Mouse (Mus musculus): ENCODE measurements around the gene Doc2b. TPM values are rescaled to one million over a fixed set of nuclear protein-coding genes. Genes with fewer than 3 reads are reported as not detected.

The Doc2b gene
- polyA plus RNA-seq, 1 experiment = 0.24 TPM

DNA sequence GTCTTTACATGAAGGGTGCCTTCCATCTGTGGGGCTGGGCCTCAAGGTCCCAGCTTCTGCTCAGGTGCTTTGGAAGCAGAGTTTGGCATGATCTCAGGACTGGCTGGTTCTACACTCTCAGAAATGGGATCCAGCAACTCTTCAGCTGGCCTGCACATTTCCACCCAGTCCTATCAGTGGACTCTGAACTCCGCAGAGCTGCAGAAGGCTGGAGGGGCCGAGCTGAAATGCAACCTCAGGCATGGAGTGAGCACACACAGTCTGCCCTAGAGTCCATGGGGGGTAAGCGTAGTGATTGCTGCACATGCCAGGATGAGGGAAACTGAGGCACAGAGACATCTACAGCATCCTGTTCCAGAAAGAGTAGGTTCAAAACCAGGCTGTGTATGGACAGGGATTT is 14.7 kb upstream of the Doc2b start:
- no peaks in the 10 kb centered on the region for H3K4me1 ChIP-seq (replicated peaks; ENCODE audit: control insufficient read depth, insufficient read depth, low read length)
- H3K4me3 ChIP-seq (ENCODE audit: control insufficient read depth, insufficient read depth, low read length) = no peak overlapping the region
- H3K27ac ChIP-seq (ENCODE audit: control insufficient read depth, insufficient read depth, low read length) = no peak overlapping the region
- H3K36me3 ChIP-seq (ENCODE audit: control insufficient read depth, insufficient read depth, low read length) = no peaks in the 10 kb centered on the region
- WGBS = 99% methylated on average over 3 of the region's 3 CpGs
- no peaks in the 10 kb centered on the region for H3K27me3 ChIP-seq (ENCODE audit: control insufficient read depth, insufficient read depth, low read length)
- TF ChIP-seq CTCF (IDR thresholded peaks at IDR 0.05; ENCODE audit: borderline replicate concordance, control insufficient read depth, extremely low read depth, insufficient read depth, low read length, poor library complexity) = no peak
- no peak for TF ChIP-seq POLR2A (IDR thresholded peaks at IDR 0.05; ENCODE audit: control insufficient read depth, extremely low read depth, insufficient read depth, low read length, poor library complexity)
- no peak for DNase-seq

- WGBS = 87% methylated on average over 5 of the region's 5 CpGs
- no peak for DNase-seq
- Histone ChIP-seq H3K4me1 (replicated peaks; ENCODE audit: control insufficient read depth, insufficient read depth, low read length) (no peaks in the 10 kb centered on the region), H3K36me3 (ENCODE audit: control insufficient read depth, insufficient read depth, low read length) (no peaks in the 10 kb centered on the region), H3K27me3 (ENCODE audit: control insufficient read depth, insufficient read depth, low read length) (no peaks in the 10 kb centered on the region), H3K27ac (ENCODE audit: control insufficient read depth, insufficient read depth, low read length) (no peak overlapping the region), H3K4me3 (ENCODE audit: control insufficient read depth, insufficient read depth, low read length) (no peak overlapping the region)
- TF ChIP-seq CTCF (IDR thresholded peaks at IDR 0.05; ENCODE audit: borderline replicate concordance, control insufficient read depth, extremely low read depth, insufficient read depth, low read length, poor library complexity) = no peak
- TF ChIP-seq POLR2A (IDR thresholded peaks at IDR 0.05; ENCODE audit: control insufficient read depth, extremely low read depth, insufficient read depth, low read length, poor library complexity) = no peak
Measured at GRCm38 (mm10) chr11:75807486-75807885, 11.6 kb upstream of the Doc2b start.

DNA sequence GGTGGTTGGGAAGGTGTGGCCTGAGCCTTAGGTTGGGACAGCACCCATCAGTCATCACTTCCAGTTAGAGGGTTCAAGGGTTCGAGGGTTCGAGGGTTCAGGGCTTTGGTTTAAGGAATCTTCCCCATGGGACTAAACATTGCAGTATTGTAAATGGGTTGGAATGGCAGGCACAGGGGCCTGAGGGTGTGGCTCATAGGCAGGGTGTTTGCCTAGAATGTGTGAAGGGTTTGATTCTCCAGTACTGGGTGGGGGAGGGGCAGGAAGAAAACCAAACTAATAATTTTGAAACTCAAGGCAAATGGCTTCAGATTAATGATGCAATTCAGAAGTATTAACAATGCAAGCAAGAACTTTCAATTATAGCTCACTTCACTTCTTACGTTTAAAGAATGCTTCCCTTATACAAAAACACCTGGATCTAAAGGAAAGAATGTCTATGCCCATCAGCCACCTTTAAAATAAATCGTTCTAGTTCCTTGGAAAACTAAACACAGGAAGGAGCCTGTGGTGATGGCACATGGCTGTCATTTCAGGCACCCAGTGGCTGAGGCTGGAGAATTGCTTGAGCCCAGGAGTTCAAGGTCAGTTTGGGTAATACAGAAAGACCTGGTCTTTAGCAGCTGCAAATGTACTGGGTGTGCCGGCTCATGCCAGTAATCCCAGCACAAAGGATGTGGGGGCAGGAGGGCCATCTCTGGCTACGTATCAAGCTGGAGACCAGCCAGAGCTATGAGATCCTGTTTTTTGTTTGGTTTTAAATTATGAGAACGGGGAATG is 6.1 kb upstream of the Doc2b start:
- Histone ChIP-seq H3K27ac (ENCODE audit: control insufficient read depth, insufficient read depth, low read length) (no peak overlapping the region), H3K4me1 (replicated peaks; ENCODE audit: control insufficient read depth, insufficient read depth, low read length) (no peaks in the 10 kb centered on the region), H3K4me3 (ENCODE audit: control insufficient read depth, insufficient read depth, low read length) (no peak overlapping the region), H3K27me3 (ENCODE audit: control insufficient read depth, insufficient read depth, low read length) (no peaks in the 10 kb centered on the region; the same call in 1 of the 2 replicates), H3K36me3 (ENCODE audit: control insufficient read depth, insufficient read depth, low read length) (no peaks in the 10 kb centered on the region)
- TF ChIP-seq CTCF (IDR thresholded peaks at IDR 0.05; ENCODE audit: borderline replicate concordance, control insufficient read depth, extremely low read depth, insufficient read depth, low read length, poor library complexity) (no peak), POLR2A (IDR thresholded peaks at IDR 0.05; ENCODE audit: control insufficient read depth, extremely low read depth, insufficient read depth, low read length, poor library complexity) (no peak)
- WGBS = 95% methylated on average over 7 of the region's 7 CpGs
- no peak for DNase-seq

DNA sequence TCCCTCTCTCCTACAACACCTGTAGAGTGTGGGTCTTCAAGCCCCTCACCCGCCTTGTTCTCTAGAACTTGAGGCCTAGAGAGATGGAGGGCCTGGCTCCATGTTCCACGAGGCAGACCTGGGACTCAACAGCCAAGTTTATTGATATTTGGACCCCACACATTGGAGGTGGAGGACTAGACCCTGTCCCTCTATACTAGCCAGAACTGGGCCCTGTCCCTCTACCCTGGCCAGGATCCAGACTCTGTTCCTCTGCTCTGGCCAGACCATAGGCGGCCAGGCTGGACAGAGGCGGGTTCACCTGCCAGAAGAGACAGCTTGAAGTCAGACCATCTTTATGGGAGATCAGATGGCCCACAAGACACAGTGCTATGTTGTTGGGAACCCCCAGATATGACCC is 5.5 kb upstream of the Doc2b start:
- TF ChIP-seq CTCF (IDR thresholded peaks at IDR 0.05; ENCODE audit: borderline replicate concordance, control insufficient read depth, extremely low read depth, insufficient read depth, low read length, poor library complexity) (no peak), POLR2A (IDR thresholded peaks at IDR 0.05; ENCODE audit: control insufficient read depth, extremely low read depth, insufficient read depth, low read length, poor library complexity) (no peak)
- no peak overlapping the region for H3K27ac ChIP-seq (ENCODE audit: control insufficient read depth, insufficient read depth, low read length)
- no peak for DNase-seq
- WGBS = 95% methylated on average over 4 of the region's 4 CpGs
- no peaks in the 10 kb centered on the region for H3K36me3 ChIP-seq (ENCODE audit: control insufficient read depth, insufficient read depth, low read length)
- H3K4me1 ChIP-seq (replicated peaks; ENCODE audit: control insufficient read depth, insufficient read depth, low read length) = no peaks in the 10 kb centered on the region
- no peak overlapping the region for H3K4me3 ChIP-seq (ENCODE audit: control insufficient read depth, insufficient read depth, low read length)
- H3K27me3 ChIP-seq (ENCODE audit: control insufficient read depth, insufficient read depth, low read length) = no peaks in the 10 kb centered on the region; the same call in 1 of the 2 replicates

DNA sequence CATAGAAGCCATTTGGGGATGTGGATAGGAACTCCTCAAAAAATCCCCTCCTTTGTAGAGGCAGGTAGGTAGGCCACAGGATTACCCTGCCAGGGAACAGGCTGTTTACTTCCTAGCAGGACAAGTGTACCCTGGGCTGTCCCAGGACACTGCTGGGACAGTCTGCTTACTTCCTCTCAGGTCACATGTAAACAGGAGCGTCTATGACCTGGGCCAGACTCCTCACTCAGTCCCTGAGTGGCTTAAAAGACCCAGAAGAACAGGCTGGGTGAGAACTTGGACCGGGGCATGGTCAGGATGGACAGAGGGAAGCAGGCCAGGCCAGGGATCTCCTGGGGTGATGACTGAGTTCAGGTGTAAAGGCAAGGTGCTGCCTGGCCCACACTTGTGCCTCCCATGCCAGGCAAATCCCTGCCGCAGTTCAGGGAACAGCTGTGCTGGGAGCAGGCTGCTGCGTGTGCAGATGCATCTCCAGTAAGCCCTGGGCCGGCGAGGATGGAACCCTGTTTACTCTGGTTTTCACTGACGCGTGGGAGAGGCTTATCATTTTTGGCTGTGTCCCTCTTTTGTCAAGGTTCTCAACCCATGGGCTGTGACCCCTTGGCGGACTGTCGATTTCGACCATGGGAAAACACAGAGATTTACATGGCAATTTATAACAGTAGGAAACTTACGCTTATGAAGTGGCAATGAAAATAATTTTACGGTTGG is 842 bp upstream of the Doc2b start:
- 91% methylated on average over 13 of the region's 13 CpGs for WGBS
- Histone ChIP-seq H3K36me3 (ENCODE audit: control insufficient read depth, insufficient read depth, low read length) (no peaks in the 10 kb centered on the region), H3K27me3 (ENCODE audit: control insufficient read depth, insufficient read depth, low read length) (peaks cover 21% of the 10 kb centered on the region; the same call in 1 of the 2 replicates), H3K4me3 (ENCODE audit: control insufficient read depth, insufficient read depth, low read length) (no peak overlapping the region), H3K4me1 (replicated peaks; ENCODE audit: control insufficient read depth, insufficient read depth, low read length) (peaks cover 4% of the 10 kb centered on the region), H3K27ac (ENCODE audit: control insufficient read depth, insufficient read depth, low read length) (no peak overlapping the region)
- no peak for DNase-seq
- TF ChIP-seq CTCF (IDR thresholded peaks at IDR 0.05; ENCODE audit: borderline replicate concordance, control insufficient read depth, extremely low read depth, insufficient read depth, low read length, poor library complexity) = no peak
- no peak for TF ChIP-seq POLR2A (IDR thresholded peaks at IDR 0.05; ENCODE audit: control insufficient read depth, extremely low read depth, insufficient read depth, low read length, poor library complexity)

DNA sequence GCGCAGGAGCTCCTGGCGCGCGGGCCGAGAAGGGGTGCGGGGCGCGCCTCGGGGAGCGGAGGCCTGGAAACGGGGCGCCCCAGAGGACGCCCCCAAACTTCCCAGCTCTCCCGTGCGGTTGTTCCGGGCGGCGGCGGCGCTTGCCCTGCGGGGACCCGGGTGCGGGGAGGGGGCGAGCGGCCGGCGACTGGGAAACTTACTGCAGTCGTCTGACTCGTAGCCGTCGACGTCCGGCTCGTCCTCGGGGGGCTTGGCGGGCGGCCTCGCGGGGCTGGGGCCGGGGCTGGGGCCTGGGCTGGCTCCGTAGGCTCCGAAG is 570 bp downstream of the Doc2b start:
- no peak for DNase-seq
- Histone ChIP-seq H3K27ac (ENCODE audit: control insufficient read depth, insufficient read depth, low read length) (no peak overlapping the region), H3K4me3 (ENCODE audit: control insufficient read depth, insufficient read depth, low read length) (no peak overlapping the region), H3K27me3 (ENCODE audit: control insufficient read depth, insufficient read depth, low read length) (peaks cover 21% of the 10 kb centered on the region; the same call in 1 of the 2 replicates), H3K4me1 (replicated peaks; ENCODE audit: control insufficient read depth, insufficient read depth, low read length) (peaks cover 4% of the 10 kb centered on the region), H3K36me3 (ENCODE audit: control insufficient read depth, insufficient read depth, low read length) (no peaks in the 10 kb centered on the region)
- WGBS = 7% methylated on average over 41 of the region's 42 CpGs
- TF ChIP-seq POLR2A (IDR thresholded peaks at IDR 0.05; ENCODE audit: control insufficient read depth, extremely low read depth, insufficient read depth, low read length, poor library complexity) (no peak), CTCF (IDR thresholded peaks at IDR 0.05; ENCODE audit: borderline replicate concordance, control insufficient read depth, extremely low read depth, insufficient read depth, low read length, poor library complexity) (no peak)

All from thymus, adult 2 months (tissue).